Mouse (Mus musculus): ENCODE data around the gene Abcg1. TPM values are rescaled to one million over a fixed set of nuclear protein-coding genes. Genes with fewer than 3 reads are reported as not detected.

Abcg1 gene
- polyA plus RNA-seq, 1 experiment from 2014 or later, result 19.3 TPM

DNA sequence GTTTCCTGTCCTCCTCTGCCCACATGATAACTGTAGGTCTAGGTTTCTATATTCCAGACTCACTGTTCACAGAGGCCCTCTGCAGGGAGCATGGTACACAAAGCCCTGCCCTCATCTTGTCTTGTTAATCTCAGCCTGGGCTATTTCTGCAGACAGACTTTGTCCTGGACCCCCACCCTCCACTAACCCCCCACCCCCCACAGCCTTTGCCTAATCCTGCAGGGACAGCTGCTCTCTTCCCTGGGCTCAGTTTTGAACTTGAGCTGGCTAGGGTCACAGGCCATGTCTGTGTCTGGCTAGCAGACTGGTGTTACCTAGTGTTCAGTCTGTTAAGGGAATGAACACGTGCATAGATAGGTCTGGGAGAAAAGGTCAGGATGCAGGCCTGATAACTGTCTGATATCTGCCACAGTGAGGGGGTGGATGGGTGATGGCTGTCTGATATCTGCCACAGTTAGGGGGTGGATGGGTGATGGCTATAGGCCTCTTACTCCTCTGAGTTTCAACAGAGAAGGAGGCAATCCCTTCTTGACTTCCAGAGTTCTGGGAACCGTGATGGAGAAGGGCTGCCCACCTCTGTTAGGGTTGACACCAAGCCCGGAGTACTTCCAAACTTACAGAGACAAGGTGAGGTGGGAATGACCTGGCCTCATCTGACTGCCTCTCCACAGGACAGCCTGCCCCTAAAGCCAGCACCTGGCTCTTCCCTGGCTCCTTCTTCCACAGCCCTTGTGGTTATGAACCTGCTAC, 4.0 kb downstream of the Abcg1 start:
- Histone ChIP-seq H3K4me1 (replicated peaks; ENCODE audit: control insufficient read depth, insufficient read depth, low read length) (peaks cover 20% of the 10 kb centered on the region), H3K27me3 (replicated peaks; ENCODE audit: control insufficient read depth, insufficient read depth, low read length) (no peaks in the 10 kb centered on the region), H3K4me3 (replicated peaks; ENCODE audit: low read length) (no peak overlapping the region), H3K36me3 (ENCODE audit: control insufficient read depth, insufficient read depth) (no peaks in the 10 kb centered on the region), H3K9ac (replicated peaks; ENCODE audit: low read depth, low read length) (no peak overlapping the region), H3K4me2 (ENCODE audit: low read length) (no peak overlapping the region), H3K9me3 (ENCODE audit: control insufficient read depth, low read length) (no peaks in the 10 kb centered on the region), H3K27ac (ENCODE audit: low read length) (no peak overlapping the region)
- 77% methylated on average over 3 of the region's 3 CpGs for WGBS
- no peak for ATAC-seq

DNA sequence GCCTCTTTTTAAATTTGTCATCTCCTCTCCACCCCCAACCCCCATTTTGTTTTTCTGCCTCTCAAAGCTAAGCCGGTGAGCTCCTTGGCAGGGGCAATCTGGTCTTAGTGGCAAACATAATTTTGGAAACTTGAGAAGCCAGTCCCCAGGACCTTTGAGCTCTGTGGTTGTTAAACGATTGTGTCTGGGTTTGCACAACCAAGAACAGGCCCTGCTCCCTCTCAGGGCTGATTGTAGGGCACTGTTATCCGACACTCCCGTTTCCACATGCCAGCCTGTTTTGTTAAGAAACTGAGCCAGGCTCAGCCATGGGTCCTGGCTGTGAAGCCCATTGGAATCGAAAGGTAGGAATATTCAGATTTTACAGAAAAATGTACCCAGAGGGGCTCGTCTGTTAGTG, 8.6 kb downstream of the Abcg1 start:
- no peak for ATAC-seq
- Histone ChIP-seq H3K4me2 (ENCODE audit: low read length) (no peak overlapping the region), H3K4me1 (replicated peaks; ENCODE audit: control insufficient read depth, insufficient read depth, low read length) (peaks cover 12% of the 10 kb centered on the region), H3K9me3 (ENCODE audit: control insufficient read depth, low read length) (no peaks in the 10 kb centered on the region), H3K27ac (ENCODE audit: low read length) (no peak overlapping the region), H3K36me3 (ENCODE audit: control insufficient read depth, insufficient read depth) (no peaks in the 10 kb centered on the region), H3K27me3 (replicated peaks; ENCODE audit: control insufficient read depth, insufficient read depth, low read length) (no peaks in the 10 kb centered on the region), H3K4me3 (replicated peaks; ENCODE audit: low read length) (no peak overlapping the region), H3K9ac (replicated peaks; ENCODE audit: low read depth, low read length) (no peak overlapping the region)
- WGBS, result 81% methylated on average over 6 of the region's 6 CpGs

GRCm38 (mm10) chr17:31067051-31067450, 9.6 kb downstream of the Abcg1 start:
- 92% methylated on average over 11 of the region's 11 CpGs for WGBS
- Histone ChIP-seq H3K4me3 (replicated peaks; ENCODE audit: low read length) (no peak overlapping the region), H3K36me3 (ENCODE audit: control insufficient read depth, insufficient read depth) (no peaks in the 10 kb centered on the region)

DNA sequence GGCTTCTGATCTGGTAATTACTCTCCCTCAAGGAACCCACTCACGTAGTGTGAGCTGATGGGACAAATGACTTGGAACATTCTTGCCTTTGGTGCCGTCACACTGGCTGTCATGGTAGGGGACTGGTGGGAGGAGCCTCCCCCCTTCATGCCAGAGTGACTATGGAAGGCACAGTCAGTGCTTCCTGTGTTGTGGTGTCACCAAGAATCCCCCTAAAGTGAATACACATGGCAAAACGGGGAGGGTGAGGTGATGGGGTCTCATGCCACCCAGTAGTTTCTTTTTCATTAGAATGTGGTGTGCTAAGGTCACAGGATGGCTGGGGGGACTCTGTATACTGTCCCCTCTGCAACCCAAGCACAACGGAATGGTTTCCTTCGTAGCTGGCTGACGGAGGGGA, 11.6 kb downstream of the Abcg1 start:
- no peak for ATAC-seq
- Histone ChIP-seq H3K27me3 (replicated peaks; ENCODE audit: control insufficient read depth, insufficient read depth, low read length) (no peaks in the 10 kb centered on the region), H3K36me3 (ENCODE audit: control insufficient read depth, insufficient read depth) (no peaks in the 10 kb centered on the region), H3K4me2 (ENCODE audit: low read length) (no peak overlapping the region), H3K27ac (ENCODE audit: low read length) (no peak overlapping the region), H3K9me3 (ENCODE audit: control insufficient read depth, low read length) (no peaks in the 10 kb centered on the region), H3K4me3 (replicated peaks; ENCODE audit: low read length) (no peak overlapping the region), H3K4me1 (replicated peaks; ENCODE audit: control insufficient read depth, insufficient read depth, low read length) (peaks cover 43% of the 10 kb centered on the region), H3K9ac (replicated peaks; ENCODE audit: low read depth, low read length) (no peak overlapping the region)
- 77% methylated on average over 6 of the region's 6 CpGs for WGBS

More at GRCm38 (mm10) chr17:31067051-31067450, 9.6 kb downstream of the Abcg1 start:
- Histone ChIP-seq H3K4me1 (replicated peaks; ENCODE audit: control insufficient read depth, insufficient read depth, low read length) (peaks cover 22% of the 10 kb centered on the region), H3K4me2 (ENCODE audit: low read length) (no peak overlapping the region), H3K9me3 (ENCODE audit: control insufficient read depth, low read length) (no peaks in the 10 kb centered on the region), H3K27ac (ENCODE audit: low read length) (no peak overlapping the region), H3K9ac (replicated peaks; ENCODE audit: low read depth, low read length) (no peak overlapping the region), H3K27me3 (replicated peaks; ENCODE audit: control insufficient read depth, insufficient read depth, low read length) (no peaks in the 10 kb centered on the region)
- no peak for ATAC-seq

DNA sequence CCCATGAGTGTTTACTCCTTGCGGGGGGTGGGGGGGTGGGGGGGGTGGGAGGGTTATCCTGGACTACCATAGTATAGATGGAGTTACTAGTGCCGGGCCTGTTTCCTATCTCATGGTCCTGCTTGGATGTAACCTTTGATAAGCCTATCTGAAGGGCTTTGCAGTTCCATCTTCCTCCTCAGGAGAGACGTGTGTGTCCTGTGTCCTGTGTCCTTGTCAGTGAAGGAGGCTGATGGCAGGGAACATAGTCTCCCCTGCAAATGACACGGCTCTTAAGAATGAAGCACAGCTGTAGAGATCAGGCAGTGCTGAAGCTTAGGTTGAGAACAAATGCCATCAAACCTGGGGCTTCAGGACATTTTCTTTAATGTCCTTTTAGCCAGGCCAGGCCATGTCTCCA, 12.4 kb downstream of the Abcg1 start:
- 70% methylated on average over 4 of the region's 4 CpGs for WGBS
- H3K9ac ChIP-seq (replicated peaks; ENCODE audit: low read depth, low read length), result no peak overlapping the region
- no peak overlapping the region for H3K4me3 ChIP-seq (replicated peaks; ENCODE audit: low read length)
- no peak for ATAC-seq
- peaks cover 45% of the 10 kb centered on the region for H3K4me1 ChIP-seq (replicated peaks; ENCODE audit: control insufficient read depth, insufficient read depth, low read length)
- no peaks in the 10 kb centered on the region for H3K36me3 ChIP-seq (ENCODE audit: control insufficient read depth, insufficient read depth)
- no peaks in the 10 kb centered on the region for H3K27me3 ChIP-seq (replicated peaks; ENCODE audit: control insufficient read depth, insufficient read depth, low read length)
- no peak overlapping the region for H3K4me2 ChIP-seq (ENCODE audit: low read length)
- H3K9me3 ChIP-seq (ENCODE audit: control insufficient read depth, low read length), result no peaks in the 10 kb centered on the region
- no peak overlapping the region for H3K27ac ChIP-seq (ENCODE audit: low read length)

- peaks cover 45% of the 10 kb centered on the region for H3K4me1 ChIP-seq (replicated peaks; ENCODE audit: control insufficient read depth, insufficient read depth, low read length)
- no peaks in the 10 kb centered on the region for H3K27me3 ChIP-seq (replicated peaks; ENCODE audit: control insufficient read depth, insufficient read depth, low read length)
- peak overlapping the region; percentile 30; the same call in 1 of the 2 replicates for H3K27ac ChIP-seq (ENCODE audit: low read length)
- no peak overlapping the region for H3K9ac ChIP-seq (replicated peaks; ENCODE audit: low read depth, low read length)
- H3K4me2 ChIP-seq (ENCODE audit: low read length), result no peak overlapping the region
- 24% methylated on average over 6 of the region's 6 CpGs for WGBS
- H3K36me3 ChIP-seq (ENCODE audit: control insufficient read depth, insufficient read depth), result no peaks in the 10 kb centered on the region
- no peaks in the 10 kb centered on the region for H3K9me3 ChIP-seq (ENCODE audit: control insufficient read depth, low read length)
- no peak for ATAC-seq
- no peak overlapping the region for H3K4me3 ChIP-seq (replicated peaks; ENCODE audit: low read length)
These were observed 13.1 kb downstream of the Abcg1 start for GRCm38 (mm10) chr17:31070403-31071185.

- no peak overlapping the region for H3K4me3 ChIP-seq (replicated peaks; ENCODE audit: low read length)
- peak overlapping the region; percentile 60 for H3K27ac ChIP-seq (ENCODE audit: low read length)
- peaks cover 45% of the 10 kb centered on the region for H3K4me1 ChIP-seq (replicated peaks; ENCODE audit: control insufficient read depth, insufficient read depth, low read length)
- H3K36me3 ChIP-seq (ENCODE audit: control insufficient read depth, insufficient read depth), result no peaks in the 10 kb centered on the region
- no peak for ATAC-seq
- H3K9me3 ChIP-seq (ENCODE audit: control insufficient read depth, low read length), result no peaks in the 10 kb centered on the region
- no peaks in the 10 kb centered on the region for H3K27me3 ChIP-seq (replicated peaks; ENCODE audit: control insufficient read depth, insufficient read depth, low read length)
- 0 out of 2 replicates have a peak overlapping the region, but pooled peaks have one; percentile 15 for H3K9ac ChIP-seq (replicated peaks; ENCODE audit: low read depth, low read length)
- 29% methylated on average over 18 of the region's 18 CpGs for WGBS
- no peak overlapping the region for H3K4me2 ChIP-seq (ENCODE audit: low read length)
These were observed 14.2 kb downstream of the Abcg1 start for GRCm38 (mm10) chr17:31071421-31072301.

GRCm38 (mm10) chr17:31072872-31073271, 15.4 kb downstream of the Abcg1 start:
- H3K36me3 ChIP-seq (ENCODE audit: control insufficient read depth, insufficient read depth), result no peaks in the 10 kb centered on the region
- peak overlapping the region; percentile 48 for H3K9ac ChIP-seq (replicated peaks; ENCODE audit: low read depth, low read length)
- peaks cover 45% of the 10 kb centered on the region for H3K4me1 ChIP-seq (replicated peaks; ENCODE audit: control insufficient read depth, insufficient read depth, low read length)
- no peaks in the 10 kb centered on the region for H3K27me3 ChIP-seq (replicated peaks; ENCODE audit: control insufficient read depth, insufficient read depth, low read length)
- H3K9me3 ChIP-seq (ENCODE audit: control insufficient read depth, low read length), result no peaks in the 10 kb centered on the region
- H3K4me3 ChIP-seq (replicated peaks; ENCODE audit: low read length), result peak overlapping the region; percentile 36
- ATAC-seq, result peak; percentile 46; the same call in 1 of the 2 replicates
- peak overlapping the region; percentile 39 for H3K27ac ChIP-seq (ENCODE audit: low read length)
- peak overlapping the region; percentile 53 for H3K4me2 ChIP-seq (ENCODE audit: low read length)
- 39% methylated on average over 4 of the region's 4 CpGs for WGBS

Data from forebrain, embryonic 16.5 days (tissue).